Mouse (Mus musculus) right cerebral cortex, postnatal 25 days (tissue): ENCODE results near the gene Tmem175.
A peak's percentile ranks its signal among the peaks of the same experiment; 100 is the strongest.

Source experiments
- DNase-seq: peaks from one replicate; pipeline ENCODE4 v3.0.0; 2022

Tmem175 gene

GRCm38 (mm10) chr5:108654444-108654990 is 24.9 kb downstream of the Tmem175 start:
- peak; percentile 1 for DNase-seq

DNA sequence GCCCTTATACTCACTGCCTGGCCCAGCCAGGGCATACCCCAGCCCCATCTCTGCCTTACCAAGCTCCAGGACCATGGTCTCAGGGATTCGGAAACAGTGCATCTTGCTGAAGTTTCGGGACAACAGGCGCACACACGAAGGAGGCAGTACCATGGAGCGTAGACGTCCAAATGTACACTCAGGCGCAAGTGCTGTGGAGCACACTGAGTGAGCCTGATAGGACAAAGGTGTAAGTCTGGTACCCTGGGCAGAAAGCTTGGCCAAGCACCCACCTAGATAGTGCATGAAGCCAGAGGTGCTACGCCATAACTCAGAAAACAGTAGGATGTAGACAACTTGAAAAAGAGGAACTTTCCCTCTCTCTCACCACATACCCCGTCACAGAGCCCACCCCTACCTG is 25.8 kb downstream of the Tmem175 start:
- DNase-seq: peak; percentile 1

GRCm38 (mm10) chr5:108655891-108656650 is 26.5 kb downstream of the Tmem175 start:
- DNase-seq: peak; percentile 3

GRCm38 (mm10) chr5:108657406-108657805 is 27.8 kb downstream of the Tmem175 start:
- DNase-seq: no peak

- DNase-seq: no peak
These were observed 29.0 kb downstream of the Tmem175 start for GRCm38 (mm10) chr5:108658611-108659010.

- no peak for DNase-seq
These were observed 30.4 kb downstream of the Tmem175 start, which contains the start of gene Idua for GRCm38 (mm10) chr5:108659698-108660631. Gene Idua, plus strand, starts transcription at chr5:108660331.

DNA sequence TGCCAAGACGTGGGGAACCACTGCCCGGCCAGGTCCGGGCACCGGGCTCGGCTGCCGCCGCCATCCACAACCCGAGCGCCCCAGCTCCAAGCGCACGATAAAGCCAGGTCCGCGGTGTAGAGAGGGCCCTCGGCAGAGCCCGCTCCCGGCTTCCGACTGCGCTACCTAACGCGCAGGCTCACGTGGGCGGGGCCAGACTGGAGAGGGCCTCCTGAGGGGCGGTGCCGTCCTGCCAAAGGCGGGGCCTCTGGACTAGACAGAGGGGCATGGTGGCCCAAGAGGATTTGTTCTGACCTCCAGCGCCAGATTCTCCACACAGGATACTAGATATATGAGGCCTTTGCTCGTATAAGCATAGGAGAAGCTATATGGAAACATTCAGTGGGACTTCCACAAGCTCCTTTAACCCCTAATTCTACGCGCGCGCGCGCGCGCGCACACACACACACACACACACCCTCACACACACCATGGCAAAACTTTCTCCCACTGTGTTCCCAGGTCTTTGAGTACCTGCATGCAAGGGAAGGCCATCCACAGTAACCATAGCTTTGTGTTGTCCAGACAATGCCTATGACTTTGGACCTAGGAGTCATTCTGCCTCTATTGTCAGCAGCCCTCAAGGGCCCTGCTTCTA is 31.2 kb downstream of the Tmem175 start:
- DNase-seq: peak; percentile 91

DNA sequence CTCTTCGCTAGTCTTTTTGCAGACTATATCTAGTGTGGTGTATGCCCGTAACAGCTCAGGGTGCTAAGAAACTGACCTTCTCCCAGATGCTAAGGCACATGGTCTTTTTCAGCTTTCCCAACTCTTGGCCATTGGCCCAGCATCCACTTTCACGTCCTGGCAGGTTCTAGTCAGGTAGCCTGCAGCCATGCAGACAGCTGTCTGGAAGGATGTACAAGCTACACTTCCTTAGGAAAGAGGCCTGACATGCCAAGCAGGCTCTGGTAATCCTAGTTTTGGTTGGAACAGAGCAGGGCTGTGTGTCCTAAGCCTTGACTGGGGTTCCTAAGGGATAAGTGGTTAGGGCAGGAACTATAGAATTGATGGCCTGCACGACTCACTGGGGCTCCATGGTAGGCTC is 33.2 kb downstream of the Tmem175 start:
- DNase-seq: no peak

DNA sequence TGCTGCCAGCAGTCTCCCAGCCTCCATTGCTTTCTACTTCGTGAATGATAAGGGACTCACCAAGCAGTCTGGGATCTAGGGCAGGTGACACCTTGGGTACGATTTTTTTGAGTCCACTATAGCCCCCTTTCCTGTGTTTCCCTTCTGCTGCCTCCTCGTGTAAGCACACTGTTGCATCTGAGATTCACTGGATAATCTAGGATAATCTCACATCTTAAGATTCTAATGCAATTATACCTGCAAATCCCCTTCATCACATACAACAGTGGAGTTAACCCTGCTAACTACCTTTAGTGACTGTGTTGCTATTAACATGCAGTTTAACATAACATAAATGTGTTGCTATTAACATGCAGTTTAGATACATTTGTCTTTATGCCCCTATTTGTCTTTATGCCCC is 35.5 kb downstream of the Tmem175 start:
- DNase-seq: no peak

DNA sequence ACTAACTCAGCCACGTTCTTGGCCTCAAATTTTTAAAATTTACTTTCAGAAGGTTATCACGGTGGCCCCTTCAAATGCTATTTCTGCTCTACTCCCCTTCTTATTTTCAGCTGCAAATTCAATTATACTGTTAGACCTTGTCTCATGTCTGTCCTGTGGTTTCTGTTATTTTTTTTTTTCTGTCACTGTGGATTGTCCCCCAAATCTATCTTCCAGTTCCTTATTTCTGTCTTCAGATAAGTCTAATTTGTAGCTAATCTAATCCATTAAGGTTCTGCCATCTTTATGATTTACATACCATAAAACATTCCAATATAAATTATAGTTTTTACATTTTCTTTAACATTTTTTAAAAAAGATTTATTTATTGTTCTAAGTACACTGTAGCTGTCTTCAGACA is 37.8 kb downstream of the Tmem175 start:
- DNase-seq: no peak

DNA sequence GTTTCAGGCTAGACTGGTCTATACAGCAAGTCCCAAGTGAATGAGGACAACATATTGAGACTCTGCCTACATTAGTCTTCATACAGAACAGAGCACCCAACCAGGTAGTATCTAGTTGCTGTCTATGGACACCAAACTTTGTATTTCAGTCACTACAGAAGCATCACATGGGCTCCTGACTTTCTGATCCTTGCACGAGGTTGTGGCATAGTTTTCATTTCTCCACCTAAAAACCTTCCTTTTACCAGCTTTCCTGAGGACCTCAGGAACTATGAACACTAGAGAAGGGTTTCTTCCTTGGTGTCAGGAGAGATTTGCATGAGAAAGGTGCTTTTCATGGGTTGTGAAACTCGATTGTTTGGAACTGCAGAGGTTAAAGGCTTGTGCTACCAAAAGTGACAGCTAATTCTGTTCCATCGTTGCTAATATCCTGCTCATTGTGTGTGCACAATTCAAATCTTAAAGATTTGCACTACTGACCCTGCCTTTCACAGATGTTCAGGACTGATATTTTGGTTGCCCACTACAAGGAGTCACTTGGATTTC is 38.9 kb downstream of the Tmem175 start:
- no peak for DNase-seq

DNA sequence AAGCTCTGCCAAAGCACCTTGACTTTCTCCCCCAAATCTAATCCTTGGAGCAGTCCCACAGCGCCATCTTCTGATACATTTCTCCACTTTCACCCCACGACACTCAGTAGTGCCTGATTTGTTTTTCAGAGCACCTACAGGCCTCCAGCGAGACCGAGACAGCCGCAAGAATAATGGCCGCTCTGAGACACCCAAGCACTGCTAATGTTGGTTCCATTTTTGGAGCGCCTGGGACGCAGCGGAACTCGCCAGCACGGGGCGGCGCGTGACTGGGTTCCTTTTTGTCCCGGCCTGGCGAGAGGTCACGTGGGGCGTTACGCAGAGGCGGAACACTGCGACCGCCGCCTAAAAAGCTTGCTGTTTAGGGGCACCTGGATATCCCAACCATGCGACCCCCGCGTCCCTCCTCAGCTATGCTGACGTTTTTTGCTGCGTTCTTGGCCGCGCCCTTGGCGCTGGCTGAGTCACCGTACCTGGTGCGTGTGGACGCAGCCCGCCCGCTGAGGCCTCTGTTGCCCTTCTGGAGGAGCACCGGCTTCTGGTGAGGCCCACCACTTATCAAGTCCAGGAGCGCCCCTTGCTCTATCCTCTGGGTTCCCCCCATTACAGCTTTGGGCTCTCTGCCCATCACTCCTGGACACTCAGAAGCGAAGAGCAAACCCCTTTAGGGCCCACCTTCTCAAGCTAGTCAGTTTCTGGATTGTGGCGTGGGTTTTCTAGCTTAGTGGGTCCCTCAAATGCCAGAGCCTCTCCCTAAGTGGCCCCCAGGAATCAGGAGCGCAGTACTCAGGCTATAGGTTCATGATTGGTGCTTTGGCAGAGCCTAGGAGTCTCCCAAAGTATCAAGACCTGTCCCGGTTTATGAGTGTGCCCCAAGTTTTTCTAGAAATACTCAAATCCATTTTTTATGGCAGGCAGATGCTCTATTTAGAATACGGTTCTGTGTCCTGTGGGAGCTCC is 39.7 kb downstream of the Tmem175 start, which contains the start of gene Dgkq:
Gene Dgkq, minus strand, starts transcription at position 696 of the 960 bp plus-strand sequence.
- peak; percentile 88 for DNase-seq

- no peak for DNase-seq
These were observed 40.4 kb downstream of the Tmem175 start for GRCm38 (mm10) chr5:108669986-108670385.

DNA sequence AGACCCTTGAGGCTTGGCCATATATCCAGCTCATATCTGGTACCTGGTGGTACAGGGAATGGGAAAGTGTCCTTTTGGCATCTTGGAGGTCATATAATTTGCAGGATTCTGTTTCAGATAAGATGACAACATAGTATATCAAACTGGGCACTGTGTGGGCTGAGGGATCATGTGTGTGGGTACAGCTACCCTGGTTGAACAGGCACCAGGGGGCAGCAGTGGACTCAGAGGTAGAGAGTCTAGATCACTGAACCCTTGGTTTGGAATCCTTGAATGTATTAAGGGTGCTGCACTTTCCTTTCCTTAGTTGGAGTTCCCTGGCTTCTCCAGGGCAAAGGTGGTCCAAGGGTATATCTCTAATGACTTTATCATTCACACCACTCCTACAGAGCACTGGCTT is 41.2 kb downstream of the Tmem175 start:
- no peak for DNase-seq

DNA sequence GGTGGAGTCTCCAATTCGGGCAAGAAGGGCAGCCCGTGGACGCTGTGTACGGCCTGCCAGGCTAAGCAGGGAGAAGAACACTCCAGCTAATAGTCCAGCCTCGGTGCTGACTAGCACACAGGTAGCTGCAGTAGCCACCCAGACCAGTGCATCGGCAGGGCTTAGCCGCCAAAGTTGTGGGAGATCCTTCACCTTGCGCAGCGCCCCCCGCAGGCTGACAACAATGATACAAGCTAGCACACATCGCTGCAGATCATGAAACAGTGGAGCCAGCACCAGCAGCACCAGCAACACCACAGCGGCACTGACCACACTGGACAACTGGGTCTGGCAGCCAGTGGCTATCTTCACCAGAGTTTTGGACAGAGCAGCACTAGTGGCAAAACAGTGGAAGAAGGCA is 42.2 kb downstream of the Tmem175 start:
- DNase-seq: no peak

DNA sequence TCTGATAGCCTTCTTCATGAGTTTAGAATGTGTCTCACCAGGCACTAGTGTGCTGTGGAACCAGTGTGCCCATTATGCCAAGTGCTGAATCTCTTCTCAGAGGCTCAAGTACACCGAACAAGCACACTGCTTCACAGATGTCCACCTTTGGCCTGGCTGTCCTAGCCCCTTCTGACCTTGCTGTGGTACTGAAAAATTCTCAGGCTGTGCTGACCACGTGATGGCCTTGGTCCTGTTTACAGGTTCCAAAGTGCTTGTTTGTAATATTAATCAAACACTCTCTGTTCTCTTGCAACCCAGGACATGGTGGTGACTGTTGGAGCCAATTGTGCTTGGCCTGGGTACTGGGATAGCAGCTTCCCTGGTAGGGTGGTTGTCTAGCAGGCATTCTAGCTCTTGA is 45.1 kb downstream of the Tmem175 start:
- no peak for DNase-seq

DNA sequence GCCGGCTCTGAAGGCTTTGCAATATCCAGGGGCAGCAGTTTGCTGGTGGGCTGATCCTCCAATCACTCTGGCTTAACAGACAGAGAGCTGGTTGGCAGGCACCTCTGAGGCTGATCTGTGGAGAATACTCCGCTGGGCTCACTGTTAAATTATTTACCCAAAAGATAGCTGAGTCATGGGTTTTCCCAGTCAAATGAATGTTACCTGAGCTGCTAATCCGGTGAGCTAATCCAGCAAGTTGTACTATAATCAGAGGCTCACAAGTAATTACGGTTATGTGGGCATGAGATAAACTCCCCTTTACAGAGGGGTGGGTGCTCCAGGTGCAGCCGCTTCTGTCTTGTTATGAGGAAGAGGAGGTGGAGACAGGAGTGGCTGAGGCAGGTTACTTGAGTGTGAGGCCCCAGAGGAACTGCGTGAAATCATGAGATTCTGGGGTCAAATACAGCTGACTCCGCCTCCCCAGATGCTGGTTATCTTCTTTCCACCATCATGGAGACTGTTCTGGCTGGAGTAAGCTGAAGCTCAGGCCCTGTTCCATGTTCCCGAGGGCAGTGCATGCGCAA is 45.8 kb downstream of the Tmem175 start, which contains the start of gene Slc26a1:
Gene Slc26a1, minus strand, starts transcription at position 319 of the 566 bp plus-strand sequence.
- no peak for DNase-seq

DNA sequence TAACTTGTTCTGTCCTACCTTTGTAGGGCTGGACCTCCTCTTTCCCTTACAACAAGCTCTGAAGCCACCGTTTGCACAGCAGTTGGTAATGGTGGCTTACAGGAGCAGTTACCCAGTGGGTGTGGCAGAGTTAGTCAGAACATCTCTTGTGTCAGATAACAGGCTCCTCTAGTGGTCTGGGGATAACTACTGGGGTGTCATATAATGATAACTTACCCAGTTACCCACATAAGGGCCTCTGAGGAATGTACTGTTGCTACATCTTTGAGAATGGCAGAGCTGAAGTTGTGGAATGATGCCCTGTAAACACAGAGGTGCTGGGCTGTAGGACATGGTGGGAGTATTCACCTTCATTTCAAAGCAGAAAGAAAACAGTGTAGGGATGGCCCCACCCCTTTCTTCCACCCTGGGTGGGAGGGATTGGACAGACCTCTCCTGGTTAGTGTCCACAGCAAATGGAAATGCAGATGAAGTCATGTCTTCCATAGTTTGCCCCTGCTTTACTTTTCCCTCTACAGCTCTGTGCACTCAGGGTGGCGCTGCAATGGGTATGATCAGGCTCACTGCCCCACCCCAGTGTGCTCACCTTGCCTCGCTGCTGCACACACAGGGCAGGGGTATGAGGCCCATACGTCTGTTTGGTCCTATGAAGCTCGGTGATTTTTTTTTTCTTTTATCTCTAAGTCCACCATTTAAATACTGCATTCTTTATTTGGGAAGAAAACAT is 47.4 kb downstream of the Tmem175 start:
- DNase-seq: no peak

GRCm38 (mm10) chr5:108677605-108678295 is 48.2 kb downstream of the Tmem175 start:
- DNase-seq: peak; percentile 83
